Mouse (Mus musculus) bone marrow, adult 2 months (tissue): ENCODE results near the gene Slc48a1.

Experiments used
- CTCF ChIP-seq: fragments of 200-500 bp; IDR thresholded peaks from 2 replicates; pipeline ENCODE4 v1.5.1; 2011; ENCODE audit warnings: low read length, control low read depth; ENCODE audit not compliant: control insufficient read depth, insufficient read depth
- POLR2A ChIP-seq: fragments of 200-500 bp; IDR thresholded peaks from 2 replicates; pipeline ENCODE4 v1.6.1; 2011; ENCODE audit warnings: low read depth, mild to moderate bottlenecking, control low read depth, low read length, borderline replicate concordance; ENCODE audit not compliant: control insufficient read depth

DNA sequence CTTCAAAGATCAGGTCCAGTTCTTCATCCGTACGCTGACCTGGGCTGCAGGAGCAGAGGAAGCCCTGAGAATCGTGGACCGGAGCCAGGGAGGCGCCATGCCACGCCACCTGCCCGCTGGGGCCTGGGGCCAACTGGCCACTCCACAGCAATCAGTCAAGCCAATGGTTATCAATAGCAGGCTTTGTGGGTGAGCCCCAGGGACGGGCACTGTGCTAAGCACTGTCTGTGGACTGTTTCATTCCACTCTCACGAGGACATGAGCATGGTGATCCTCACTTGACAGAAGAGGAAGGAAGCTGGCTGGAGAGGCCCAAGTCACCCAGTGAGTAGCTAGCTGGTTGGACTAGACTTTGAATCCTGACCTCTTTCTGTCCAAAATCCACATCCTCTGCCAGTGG is 18.3 kb upstream of the Slc48a1 start:
- no peak for TF ChIP-seq POLR2A
- TF ChIP-seq CTCF, result no peak
